Mouse (Mus musculus): ENCODE results near the gene Casc4. TPM values are rescaled to one million over a fixed set of nuclear protein-coding genes. Genes with fewer than 3 reads are reported as not detected.

Casc4 gene
- polyA plus RNA-seq (2015; fragmentation: Nextera tagmentation; extraction: Ambion mirVana): 23.4 and 26.7 TPM in 2 replicates

DNA sequence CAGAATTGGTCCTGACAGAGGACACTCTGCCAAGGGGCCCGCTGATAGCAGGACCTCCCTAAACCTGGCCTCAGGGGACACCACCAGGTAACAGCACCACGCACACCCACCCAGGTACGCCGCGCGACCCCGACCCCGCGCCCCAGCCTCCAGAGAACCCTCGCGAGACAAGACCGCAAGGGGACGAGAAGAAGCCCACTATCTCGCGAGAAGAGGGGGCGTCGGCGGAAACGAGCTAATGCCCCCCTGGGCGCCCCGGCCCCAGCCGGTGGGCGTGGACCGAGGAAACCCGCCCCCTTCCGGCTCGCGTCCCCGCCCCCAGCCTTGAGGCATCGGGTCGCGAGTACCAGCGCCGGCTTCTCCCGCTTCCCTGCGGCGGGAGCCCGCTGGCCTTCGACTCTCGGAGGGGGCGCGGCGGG lies at the start of gene Casc4:
Gene Casc4, plus strand, starts transcription at position 339 of the 419 bp plus-strand sequence.
- peak; percentile 94 for ATAC-seq (ENCODE audit: insufficient number of reproducible peaks, insufficient read depth, low FRiP score, low TSS enrichment, low read depth)
- Histone ChIP-seq H3K36me3 (peaks cover 10% of the 10 kb centered on the region; the same call in 1 of the 2 replicates), H3K9ac (peak within 1 kb of the TSS; percentile 93), H3K27ac (peak within 1 kb of the TSS; percentile 75), H3K27me3 (no peaks in the 10 kb centered on the region; the same call in 1 of the 2 replicates), H3K4me3 (peak within 1 kb of the TSS; percentile 87), H3K9me3 (no peaks in the 10 kb centered on the region), H3K4me1 (peaks cover 21% of the 10 kb centered on the region), H3K4me2 (peak within 1 kb of the TSS; percentile 84)
- WGBS: under 1% methylated on average over 40 of the region's 43 CpGs

DNA sequence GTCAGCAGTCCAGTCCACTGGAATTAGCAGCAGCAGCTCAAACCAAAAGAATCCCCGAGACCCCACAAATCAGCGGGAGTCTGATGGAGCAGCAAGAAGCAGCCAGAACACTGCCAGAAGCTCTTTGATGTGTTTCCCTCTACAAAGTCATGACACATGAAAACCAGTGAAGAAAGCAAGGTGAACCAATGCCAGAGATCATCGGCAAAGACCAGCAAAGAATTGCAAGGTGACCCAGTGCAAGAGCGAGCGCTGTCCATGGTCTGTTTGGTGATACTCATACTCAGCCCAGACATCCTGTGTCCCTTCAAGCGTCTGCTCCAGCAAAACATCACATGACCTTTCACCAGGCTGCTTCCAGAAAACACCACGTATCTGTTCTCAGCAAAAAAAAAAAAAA lies 45.0 kb upstream of the Casc4 start:
- H3K9ac ChIP-seq: no peak overlapping the region
- H3K4me2 ChIP-seq: no peak overlapping the region
- H3K36me3 ChIP-seq: no peaks in the 10 kb centered on the region
- no peak overlapping the region for H3K4me3 ChIP-seq
- no peak for ATAC-seq (ENCODE audit: insufficient number of reproducible peaks, insufficient read depth, low FRiP score, low TSS enrichment, low read depth)
- no peaks in the 10 kb centered on the region for H3K9me3 ChIP-seq
- H3K27me3 ChIP-seq: no peaks in the 10 kb centered on the region
- no peak overlapping the region for H3K27ac ChIP-seq
- H3K4me1 ChIP-seq: no peaks in the 10 kb centered on the region
- WGBS: 89% methylated on average over 7 of the region's 7 CpGs

DNA sequence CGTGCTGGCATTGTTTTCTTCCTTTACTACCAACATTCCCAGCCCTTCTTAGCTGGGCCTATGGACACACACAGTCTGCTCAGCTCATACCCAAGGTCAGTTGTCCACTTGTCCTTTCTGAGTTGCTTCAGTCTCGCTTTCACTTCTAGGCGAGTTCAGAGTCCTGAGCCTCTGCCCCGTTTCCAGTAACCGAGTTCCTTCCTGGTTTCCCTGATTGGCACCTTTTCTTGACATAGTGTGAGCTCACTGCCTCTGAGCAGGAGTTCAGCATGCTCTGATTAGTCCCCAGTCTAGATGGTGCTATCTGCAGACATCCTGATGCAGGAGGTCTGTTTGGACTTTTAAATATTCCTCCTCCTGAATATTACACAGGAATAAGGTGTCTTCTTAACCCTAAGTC lies 42.1 kb upstream of the Casc4 start:
- Histone ChIP-seq H3K27me3 (no peaks in the 10 kb centered on the region), H3K9me3 (no peaks in the 10 kb centered on the region), H3K36me3 (no peaks in the 10 kb centered on the region), H3K4me3 (no peak overlapping the region), H3K27ac (no peak overlapping the region), H3K9ac (no peak overlapping the region), H3K4me2 (no peak overlapping the region), H3K4me1 (no peaks in the 10 kb centered on the region)
- ATAC-seq (ENCODE audit: insufficient number of reproducible peaks, insufficient read depth, low FRiP score, low TSS enrichment, low read depth): no peak
- WGBS: 62% methylated on average over 5 of the region's 5 CpGs

DNA sequence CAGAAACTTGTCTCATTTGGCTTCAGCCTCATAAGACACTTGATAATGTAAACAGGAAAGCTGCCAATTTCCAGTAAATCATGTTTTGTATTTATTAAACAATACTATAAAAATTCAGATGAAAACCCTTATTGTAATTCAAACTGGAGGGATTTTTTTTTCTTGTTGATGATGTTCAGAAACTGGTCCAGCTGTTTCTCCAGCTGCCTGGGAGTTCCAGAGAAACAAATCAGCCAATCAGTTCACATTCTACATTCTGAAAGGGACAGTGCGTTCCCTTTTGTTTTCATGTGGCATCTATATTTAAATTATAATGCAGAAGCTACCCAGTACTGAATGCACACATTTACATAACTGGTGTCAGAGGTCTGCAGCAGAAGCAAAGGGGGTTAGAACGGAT lies 40.6 kb upstream of the Casc4 start:
- ATAC-seq (ENCODE audit: insufficient number of reproducible peaks, insufficient read depth, low FRiP score, low TSS enrichment, low read depth): no peak
- Histone ChIP-seq H3K9me3 (no peaks in the 10 kb centered on the region), H3K27me3 (no peaks in the 10 kb centered on the region), H3K4me2 (no peak overlapping the region), H3K4me3 (no peak overlapping the region), H3K27ac (no peak overlapping the region), H3K4me1 (no peaks in the 10 kb centered on the region), H3K9ac (no peak overlapping the region), H3K36me3 (no peaks in the 10 kb centered on the region)
- WGBS: 54% methylated on average over 2 of the region's 2 CpGs

DNA sequence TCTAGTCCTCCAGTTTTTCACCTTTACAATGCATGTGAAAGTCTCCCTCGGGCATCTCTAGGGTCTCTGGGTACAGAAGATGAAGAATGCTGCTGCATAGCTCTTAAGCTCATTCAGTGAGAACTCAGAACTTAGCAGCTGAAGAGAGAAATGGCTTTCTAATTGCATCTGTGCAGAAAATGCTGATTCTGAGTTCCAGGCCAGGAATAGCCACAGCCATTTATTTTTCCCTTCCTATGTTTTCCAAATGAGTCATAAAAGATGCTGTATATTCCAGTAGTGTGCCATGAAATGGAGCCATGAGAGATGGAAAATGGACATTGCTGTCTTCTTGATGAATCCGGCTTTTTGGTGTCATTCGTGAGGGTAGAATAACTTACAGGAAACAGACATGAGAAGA lies 38.4 kb upstream of the Casc4 start:
- Histone ChIP-seq H3K36me3 (no peaks in the 10 kb centered on the region), H3K9me3 (no peaks in the 10 kb centered on the region), H3K27ac (no peak overlapping the region), H3K4me2 (no peak overlapping the region), H3K27me3 (no peaks in the 10 kb centered on the region), H3K4me3 (no peak overlapping the region), H3K9ac (no peak overlapping the region), H3K4me1 (no peaks in the 10 kb centered on the region)
- no peak for ATAC-seq (ENCODE audit: insufficient number of reproducible peaks, insufficient read depth, low FRiP score, low TSS enrichment, low read depth)
- 86% methylated on average over 3 of the region's 3 CpGs for WGBS

DNA sequence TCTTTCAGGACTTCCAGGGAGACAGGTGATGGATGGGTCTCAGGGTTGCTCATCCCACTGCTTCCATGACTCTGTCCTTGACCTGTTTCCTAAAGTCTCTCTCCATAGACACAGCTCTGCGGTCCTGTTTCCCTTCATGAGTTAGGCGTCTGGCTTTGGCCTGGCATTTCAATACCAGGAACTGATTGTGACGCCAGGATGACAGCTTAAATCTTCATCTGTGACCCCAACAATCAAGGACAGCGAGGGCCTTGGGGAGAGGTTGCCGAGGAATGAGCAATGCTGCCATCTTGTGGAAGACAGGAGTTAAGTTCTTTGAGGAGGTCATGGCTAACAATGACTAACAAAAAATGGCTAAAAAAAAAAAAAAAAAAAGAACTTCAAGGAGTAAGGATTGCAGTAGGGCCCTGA lies 34.3 kb upstream of the Casc4 start:
- H3K9ac ChIP-seq: no peak overlapping the region
- ATAC-seq (ENCODE audit: insufficient number of reproducible peaks, insufficient read depth, low FRiP score, low TSS enrichment, low read depth): no peak
- no peaks in the 10 kb centered on the region for H3K9me3 ChIP-seq
- H3K27ac ChIP-seq: no peak overlapping the region
- no peak overlapping the region for H3K4me3 ChIP-seq
- WGBS: 7% methylated on average over 5 of the region's 5 CpGs
- no peak overlapping the region for H3K4me2 ChIP-seq
- no peaks in the 10 kb centered on the region for H3K4me1 ChIP-seq
- no peaks in the 10 kb centered on the region for H3K36me3 ChIP-seq
- peaks cover 5% of the 10 kb centered on the region; the same call in 1 of the 2 replicates for H3K27me3 ChIP-seq

DNA sequence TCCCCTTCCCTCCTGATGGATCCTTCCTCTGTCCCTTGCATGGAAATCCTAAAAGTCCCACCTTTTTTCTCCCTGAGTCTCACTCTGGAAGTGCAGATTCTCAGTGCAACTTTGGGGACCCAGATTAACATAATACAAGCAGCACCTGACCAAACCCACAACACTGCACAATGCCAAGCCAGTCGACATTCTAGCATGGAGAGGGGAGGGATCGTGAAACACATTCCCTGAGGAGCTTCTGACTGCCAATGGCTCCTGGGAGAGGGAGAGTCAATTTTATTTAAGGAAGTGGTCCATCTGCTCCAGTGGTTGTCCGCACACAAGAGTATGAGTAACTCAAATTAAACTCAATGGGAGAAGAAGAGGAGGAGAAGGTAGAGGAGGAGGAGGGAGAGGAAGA lies 31.8 kb upstream of the Casc4 start:
- Histone ChIP-seq H3K4me1 (no peaks in the 10 kb centered on the region), H3K27ac (no peak overlapping the region), H3K4me3 (no peak overlapping the region), H3K9ac (no peak overlapping the region), H3K4me2 (no peak overlapping the region), H3K36me3 (no peaks in the 10 kb centered on the region), H3K9me3 (no peaks in the 10 kb centered on the region; the same call in 1 of the 2 replicates), H3K27me3 (peaks cover 5% of the 10 kb centered on the region; the same call in 1 of the 2 replicates)
- ATAC-seq (ENCODE audit: insufficient number of reproducible peaks, insufficient read depth, low FRiP score, low TSS enrichment, low read depth): no peak
- 33% methylated on average over 3 of the region's 3 CpGs for WGBS

DNA sequence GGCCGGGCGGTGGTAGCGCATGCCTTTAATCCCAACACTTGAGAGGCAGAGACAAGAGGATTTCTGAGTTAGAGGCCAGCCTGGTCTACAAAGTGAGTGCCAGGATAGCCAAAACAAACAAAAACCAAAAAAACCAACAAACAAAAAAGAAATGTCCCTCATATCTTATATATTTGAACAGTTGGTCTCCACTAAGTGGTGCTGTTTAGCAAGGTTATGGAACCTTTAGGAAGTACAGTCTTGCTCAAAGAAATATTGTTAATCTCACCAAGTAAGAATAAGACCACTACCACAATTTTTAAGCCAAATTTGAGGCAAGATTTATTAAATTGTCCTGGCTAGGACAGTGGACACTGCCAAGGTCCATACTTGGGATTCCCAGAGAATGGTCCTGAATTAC lies 25.3 kb upstream of the Casc4 start:
- no peak for ATAC-seq (ENCODE audit: insufficient number of reproducible peaks, insufficient read depth, low FRiP score, low TSS enrichment, low read depth)
- Histone ChIP-seq H3K4me2 (no peak overlapping the region), H3K9ac (no peak overlapping the region), H3K4me1 (no peaks in the 10 kb centered on the region), H3K36me3 (no peaks in the 10 kb centered on the region), H3K27me3 (no peaks in the 10 kb centered on the region), H3K9me3 (no peaks in the 10 kb centered on the region; the same call in 1 of the 2 replicates), H3K27ac (no peak overlapping the region), H3K4me3 (no peak overlapping the region)
- 98% methylated on average over 3 of the region's 3 CpGs for WGBS

DNA sequence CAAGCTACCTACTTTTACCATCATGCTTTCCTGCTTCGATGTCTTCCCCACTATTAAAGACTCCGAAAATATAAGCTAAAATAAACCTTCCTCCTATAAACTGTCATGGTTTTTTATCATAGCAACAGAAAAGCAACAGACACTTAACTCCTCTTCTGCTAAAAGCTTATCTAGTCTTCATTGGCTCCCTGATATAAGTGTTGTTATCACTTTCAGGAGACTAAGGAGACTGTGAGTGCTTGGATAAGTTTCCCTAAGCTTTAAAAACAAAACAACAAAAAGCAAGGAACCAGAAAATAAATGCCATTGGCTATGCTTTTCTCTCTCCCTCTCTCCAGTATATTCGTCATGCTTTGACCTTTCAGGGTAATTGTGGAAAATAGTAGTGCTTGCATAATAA lies 24.5 kb upstream of the Casc4 start:
- Histone ChIP-seq H3K4me2 (no peak overlapping the region), H3K27ac (no peak overlapping the region), H3K9me3 (no peaks in the 10 kb centered on the region; the same call in 1 of the 2 replicates), H3K9ac (no peak overlapping the region), H3K36me3 (no peaks in the 10 kb centered on the region), H3K4me1 (no peaks in the 10 kb centered on the region), H3K27me3 (no peaks in the 10 kb centered on the region), H3K4me3 (no peak overlapping the region)
- WGBS: 83% methylated on average over 3 of the region's 3 CpGs
- ATAC-seq (ENCODE audit: insufficient number of reproducible peaks, insufficient read depth, low FRiP score, low TSS enrichment, low read depth): no peak

DNA sequence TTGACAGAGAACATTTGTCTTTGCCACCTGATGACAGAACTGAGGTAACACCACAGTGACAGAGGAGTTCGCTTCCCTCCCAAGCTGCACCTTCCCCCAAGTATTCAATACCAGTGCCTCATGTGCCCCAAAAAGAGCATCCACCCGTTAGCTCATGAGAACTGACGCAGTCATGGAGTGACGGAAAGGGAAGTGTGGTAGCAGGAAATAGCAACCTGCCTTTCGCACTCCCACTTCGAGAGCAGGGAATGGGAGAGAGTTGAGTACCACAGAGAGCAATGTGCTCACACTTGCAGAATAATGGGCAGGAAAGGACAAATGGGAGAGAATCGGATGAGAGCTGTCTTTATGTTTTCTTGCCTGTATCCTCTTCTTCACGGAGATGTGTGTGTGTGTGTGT lies 20.7 kb upstream of the Casc4 start:
- H3K9ac ChIP-seq: no peak overlapping the region
- no peaks in the 10 kb centered on the region for H3K36me3 ChIP-seq
- no peak for ATAC-seq (ENCODE audit: insufficient number of reproducible peaks, insufficient read depth, low FRiP score, low TSS enrichment, low read depth)
- no peaks in the 10 kb centered on the region for H3K4me1 ChIP-seq
- H3K27ac ChIP-seq: no peak overlapping the region
- no peak overlapping the region for H3K4me3 ChIP-seq
- WGBS: 75% methylated on average over 8 of the region's 8 CpGs
- H3K27me3 ChIP-seq: no peaks in the 10 kb centered on the region
- H3K4me2 ChIP-seq: no peak overlapping the region
- no peaks in the 10 kb centered on the region for H3K9me3 ChIP-seq

DNA sequence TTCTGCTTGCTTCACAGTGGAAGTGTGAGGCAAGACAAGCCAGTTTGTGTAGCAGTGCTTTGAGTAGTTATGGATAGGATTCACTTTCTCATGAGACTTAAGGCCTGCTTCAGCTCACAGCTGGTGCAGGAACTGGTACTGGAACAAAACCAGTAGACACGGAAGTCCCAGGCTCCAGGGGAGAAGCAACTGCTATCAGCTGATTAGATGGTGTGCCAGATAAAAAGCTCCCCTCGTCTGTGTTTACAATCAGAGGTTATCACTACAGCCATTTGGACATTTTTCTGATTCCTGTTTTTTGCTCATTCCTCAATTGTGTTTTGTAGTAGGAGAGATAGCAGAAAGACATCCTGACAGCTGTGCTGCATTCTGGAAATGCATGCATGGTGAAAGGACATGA lies 14.7 kb upstream of the Casc4 start:
- H3K9me3 ChIP-seq: no peaks in the 10 kb centered on the region
- H3K4me2 ChIP-seq: no peak overlapping the region
- 65% methylated on average over 2 of the region's 2 CpGs for WGBS
- no peak overlapping the region for H3K4me3 ChIP-seq
- no peak for ATAC-seq (ENCODE audit: insufficient number of reproducible peaks, insufficient read depth, low FRiP score, low TSS enrichment, low read depth)
- no peak overlapping the region for H3K9ac ChIP-seq
- no peak overlapping the region for H3K27ac ChIP-seq
- no peaks in the 10 kb centered on the region for H3K36me3 ChIP-seq
- no peaks in the 10 kb centered on the region for H3K4me1 ChIP-seq
- H3K27me3 ChIP-seq: no peaks in the 10 kb centered on the region

DNA sequence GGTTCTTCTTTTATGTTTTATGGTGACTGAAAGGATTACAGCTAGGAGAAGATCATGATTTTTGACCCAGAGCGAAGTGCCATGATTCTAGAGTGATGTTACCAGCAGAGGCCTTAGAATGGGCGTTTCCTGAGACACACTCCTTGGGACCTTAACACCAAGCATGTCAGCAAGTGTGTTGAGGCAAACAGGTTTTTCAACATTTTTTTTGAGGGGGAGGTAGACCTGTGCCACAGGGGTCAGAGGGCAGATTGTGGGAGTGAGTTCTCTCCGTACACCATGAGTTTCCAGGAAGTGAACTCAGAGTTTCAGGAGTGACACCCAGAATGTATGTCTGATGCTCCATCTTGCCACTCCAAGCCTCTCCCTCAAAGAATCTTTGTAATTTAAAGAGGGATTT lies 12.8 kb upstream of the Casc4 start:
- no peaks in the 10 kb centered on the region for H3K36me3 ChIP-seq
- H3K4me1 ChIP-seq: no peaks in the 10 kb centered on the region
- no peaks in the 10 kb centered on the region for H3K27me3 ChIP-seq
- ATAC-seq (ENCODE audit: insufficient number of reproducible peaks, insufficient read depth, low FRiP score, low TSS enrichment, low read depth): no peak
- H3K4me3 ChIP-seq: no peak overlapping the region
- no peak overlapping the region for H3K9ac ChIP-seq
- no peak overlapping the region for H3K4me2 ChIP-seq
- no peak overlapping the region for H3K27ac ChIP-seq
- no peaks in the 10 kb centered on the region for H3K9me3 ChIP-seq
- WGBS: 70% methylated on average over 3 of the region's 3 CpGs

All from embryonic facial prominence, embryonic 13.5 days (tissue).